ENCODE assay signal across 31 mouse cellular contexts in the genomic region with DNA sequence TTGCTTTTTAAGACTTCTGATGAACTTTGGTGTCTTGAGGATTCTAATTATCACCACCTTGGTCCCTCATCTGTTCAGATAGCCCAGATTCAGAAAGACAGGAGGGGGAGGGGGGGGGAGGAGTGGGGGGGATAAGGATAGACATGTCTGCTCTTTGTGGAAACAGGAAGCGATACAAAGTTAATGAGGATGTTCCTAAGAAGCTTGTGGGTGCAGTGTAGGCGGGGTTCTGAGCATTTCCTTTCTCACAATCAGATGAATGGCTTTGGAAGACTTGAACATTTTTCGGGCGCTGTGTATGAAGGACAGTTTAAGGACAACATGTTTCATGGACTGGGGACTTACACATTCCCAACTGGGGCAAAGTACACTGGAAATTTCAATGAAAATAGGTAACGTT. TPM values are rescaled to one million over a fixed set of nuclear protein-coding genes. Genes with fewer than 3 reads are reported as not detected.
DNase-seq lines count a peak whose midpoint lies in the region; ATAC-seq and TF ChIP-seq lines count a peak whose summit lies in the region.
"Had no signal": no experiment of that assay in that cellular context is flagged by ENCODE, and none has a peak within 500 bp of the region (broad histone marks: within the 10 kb centered on the region; RNA-seq: fewer than 3 reads in every experiment).

No protein-coding gene starts in this region.

- no peaks in the 10 kb centered on the region for H3K4me1 ChIP-seq in cerebellum, adult 2 months (ENCODE audit: control insufficient read depth, insufficient read depth, low read length)
- H3K4me1 ChIP-seq: embryonic facial prominence, embryonic 10.5 days; embryonic facial prominence, embryonic 13.5 days; forebrain, embryonic 12.5 days; forebrain, embryonic 15.5 days; heart, embryonic 10.5 days; hindbrain, embryonic 12.5 days; hindbrain, embryonic 15.5 days; intestine, embryonic 15.5 days had no signal

- no peak overlapping the region for H3K4me3 ChIP-seq in cerebellum, adult 2 months (replicated peaks; ENCODE audit: insufficient read depth, low read depth, low read length)
- H3K4me3 ChIP-seq: embryonic facial prominence, embryonic 10.5 days; embryonic facial prominence, embryonic 13.5 days; erythroblast, embryonic 14.5 days; forebrain, embryonic 12.5 days; forebrain, embryonic 15.5 days; heart, adult 2 months; heart, embryonic 10.5 days; hindbrain, embryonic 12.5 days; hindbrain, embryonic 15.5 days; intestine, embryonic 15.5 days had no signal

- H3K27ac ChIP-seq in cerebellum, adult 2 months (ENCODE audit: insufficient read depth, low read length), result no peak overlapping the region
- H3K27ac ChIP-seq: embryonic facial prominence, embryonic 10.5 days; embryonic facial prominence, embryonic 13.5 days; forebrain, embryonic 12.5 days; forebrain, embryonic 15.5 days; heart, adult 2 months; heart, embryonic 10.5 days; hindbrain, embryonic 12.5 days; hindbrain, embryonic 15.5 days; intestine, embryonic 15.5 days had no signal

- ATAC-seq in megakaryocyte-erythroid progenitor cell, adult 5-6 weeks (replicated peaks; ENCODE audit: low FRiP score, low TSS enrichment, poor library complexity, severe bottlenecking), result no peak
- ATAC-seq: activated CD4-positive, CD25-positive, alpha-beta regulatory T cell, adult 4 months; forebrain, embryonic 15.5 days; intestine, embryonic 15.5 days had no signal

- DNase-seq in CD4-positive helper T cell, adult 2 months (ENCODE audit: low read depth, low spot score), result peak; percentile 25
- DNase-seq in MEL-GATA-1-ER (ENCODE audit: extremely low read depth, low read depth), result peak; percentile 37
- peak; percentile 15 for DNase-seq in induced T-regulatory cell, adult 2 months (ENCODE audit: low read depth)
- peak; percentile 21 for DNase-seq in naive thymus-derived CD4-positive, alpha-beta T cell, adult 2 months (ENCODE audit: low read depth)
- no peak for DNase-seq in heart, postnatal 25 days (ENCODE audit: low spot score)
- DNase-seq in cerebellum, adult 2 months, result no peak
- no peak for DNase-seq in cerebellum, adult 8-10 months
- DNase-seq: adrenal gland, adult 8-10 months; adrenal gland, postnatal 25 days; cerebellum, adult 11-12 months; cerebellum, adult 9-11 months; cerebellum, postnatal 25 days; embryo, embryonic 11 days; gastrocnemius, postnatal 10 days; heart, adult 2 months; kidney, adult 11 months had no signal

- WGBS in cerebellum, adult 2 months, result 93% methylated on average over 5 of the region's 5 CpGs

- H3K27me3 ChIP-seq in cerebellum, adult 2 months (ENCODE audit: control insufficient read depth, insufficient read depth, low read length), result no peaks in the 10 kb centered on the region
- H3K27me3 ChIP-seq: CH12.LX; embryonic facial prominence, embryonic 13.5 days; forebrain, embryonic 12.5 days; forebrain, embryonic 15.5 days; hindbrain, embryonic 12.5 days; hindbrain, embryonic 15.5 days; intestine, embryonic 15.5 days had no signal

- TF ChIP-seq CTCF in cerebellum, adult 2 months (IDR thresholded peaks at IDR 0.05; ENCODE audit: borderline replicate concordance, insufficient read depth, low read depth, low read length), result no peak

- intact Hi-C loops in heart, postnatal 25 days (cut with DNase I), result no loop called here

- TF ChIP-seq POLR2A in cerebellum, adult 2 months (IDR thresholded peaks at IDR 0.05; ENCODE audit: borderline replicate concordance, insufficient read depth, low read length), result no peak

RNA-seq across cellular contexts. Expression of a gene that starts 5.0 kb away (rescaled TPM):
- 11.7 and 22.2 TPM in 2 replicates for total RNA-seq in megakaryocyte-erythroid progenitor cell, adult 5-6 weeks (2014; fragmentation: Nextera tagmentation)
- 7.9 and 12.5 TPM in 2 replicates for total RNA-seq in megakaryocyte-erythroid progenitor cell, adult 5-6 weeks (2017)
- 1 to 10 TPM; 6.0 to 6.5 TPM for total RNA-seq in heart, postnatal 25 days (2021)
- polyA plus RNA-seq in cerebellum, adult 2 months (2012; rRNA removed), result 24.4 and 26.0 TPM in 2 replicates

RNA-seq across cellular contexts. Expression of a gene that starts 5.3 kb away (rescaled TPM):
- total RNA-seq in megakaryocyte-erythroid progenitor cell, adult 5-6 weeks (2014; fragmentation: Nextera tagmentation), result 9.9 and 19.4 TPM in 2 replicates
- total RNA-seq in megakaryocyte-erythroid progenitor cell, adult 5-6 weeks (2017), result 10.5 and 10.9 TPM in 2 replicates
- total RNA-seq in heart, postnatal 25 days (2021), result 10 to 100 TPM; 14.8 to 16.0 TPM
- polyA plus RNA-seq in cerebellum, adult 2 months (2012; rRNA removed), result 30.1 and 34.1 TPM in 2 replicates

RNA-seq across cellular contexts. Expression of a gene that starts 11.9 kb away (rescaled TPM):
- total RNA-seq in megakaryocyte-erythroid progenitor cell, adult 5-6 weeks (2014; fragmentation: Nextera tagmentation), result not detected in 2 replicates
- not detected in 2 replicates for total RNA-seq in megakaryocyte-erythroid progenitor cell, adult 5-6 weeks (2017)
- total RNA-seq in heart, postnatal 25 days (2021), result not detected
- polyA plus RNA-seq in cerebellum, adult 2 months (2012; rRNA removed), result 173 and 194 TPM in 2 replicates
- total RNA-seq: gastrocnemius, adult 18-20 months; hematopoietic stem cell, adult 5-6 weeks had no signal
- polyA plus RNA-seq: erythroblast, embryonic 14.5 days; G1E had no signal

Comparison
In these comparisons a context has a peak if more than half of its experiments do, and no peak if none do; other contexts are left out.
1. DNase-seq: peak in CD4-positive helper T cell, adult 2 months (single experiment), MEL-GATA-1-ER (single experiment), induced T-regulatory cell, adult 2 months (single experiment) and naive thymus-derived CD4-positive, alpha-beta T cell, adult 2 months (single experiment); none in heart, postnatal 25 days (single experiment), cerebellum, adult 2 months (0 of 2) and cerebellum, adult 8-10 months (single experiment).